Mouse (Mus musculus): ENCODE measurements around the gene Gna14.
A peak's percentile ranks its signal among the peaks of the same experiment; 100 is the strongest.

Gna14 gene

DNA sequence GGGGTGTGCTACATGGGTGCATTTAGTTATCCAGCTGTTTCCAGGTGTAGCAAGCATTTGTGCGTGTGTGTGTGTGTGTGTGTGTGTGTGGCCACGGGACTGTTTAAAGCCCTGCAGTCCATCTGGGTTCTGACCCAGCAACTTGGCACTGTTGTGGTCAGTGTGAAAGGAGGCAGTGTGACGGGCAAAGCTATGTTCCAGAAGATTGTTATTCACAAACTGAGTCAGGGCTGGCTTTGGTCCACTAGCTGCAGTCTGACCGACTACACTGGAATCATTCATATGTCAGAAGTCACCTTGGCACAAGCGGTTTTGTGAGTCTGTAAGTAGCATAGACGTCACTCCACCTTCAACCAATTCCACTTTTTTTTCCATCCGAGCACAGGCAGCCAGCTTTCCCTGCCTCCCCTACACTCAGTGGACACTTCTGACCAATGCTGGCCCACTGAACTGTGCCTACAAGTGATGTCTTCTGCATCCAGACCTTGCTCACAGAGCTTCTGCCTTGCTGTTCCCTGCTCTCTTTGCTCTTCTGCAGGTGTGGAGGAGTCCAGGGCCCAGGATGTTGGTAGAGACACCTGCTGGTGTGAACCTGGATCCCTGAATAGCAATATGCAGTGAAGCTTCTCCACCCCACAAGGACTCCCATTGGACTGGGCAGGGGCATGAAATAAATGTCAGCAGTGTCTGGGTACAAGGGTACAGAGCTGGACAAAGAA lies 157.9 kb downstream of the Gna14 start:
- DNase-seq (ENCODE audit: low spot score in 2 of 2) = no peak

DNA sequence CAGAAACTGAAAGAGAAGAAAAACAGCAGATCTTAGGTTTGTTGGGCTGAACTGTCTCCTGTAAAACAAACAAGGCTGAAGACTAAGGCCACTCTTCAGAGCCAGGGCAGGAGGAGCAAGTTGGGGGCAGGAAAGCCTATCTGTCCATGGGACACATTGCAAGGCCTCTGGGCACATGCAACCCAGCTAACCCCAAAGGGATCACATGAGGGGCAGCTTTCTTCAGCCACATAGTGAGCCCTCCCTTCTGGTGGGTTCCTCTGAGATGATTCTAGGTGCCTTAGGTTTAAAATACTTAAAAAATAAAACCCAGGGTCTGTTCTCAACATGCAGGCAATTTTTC lies 158.4 kb downstream of the Gna14 start:
- no peak for DNase-seq (ENCODE audit: low spot score in 2 of 2)

- no peak for DNase-seq (ENCODE audit: low spot score in 2 of 2)
Observed at GRCm38 (mm10) chr19:16597216-16597615, 161.7 kb downstream of the Gna14 start.

GRCm38 (mm10) chr19:16598653-16599297 lies 163.2 kb downstream of the Gna14 start:
- no peak for DNase-seq (ENCODE audit: low spot score in 2 of 2)

DNA sequence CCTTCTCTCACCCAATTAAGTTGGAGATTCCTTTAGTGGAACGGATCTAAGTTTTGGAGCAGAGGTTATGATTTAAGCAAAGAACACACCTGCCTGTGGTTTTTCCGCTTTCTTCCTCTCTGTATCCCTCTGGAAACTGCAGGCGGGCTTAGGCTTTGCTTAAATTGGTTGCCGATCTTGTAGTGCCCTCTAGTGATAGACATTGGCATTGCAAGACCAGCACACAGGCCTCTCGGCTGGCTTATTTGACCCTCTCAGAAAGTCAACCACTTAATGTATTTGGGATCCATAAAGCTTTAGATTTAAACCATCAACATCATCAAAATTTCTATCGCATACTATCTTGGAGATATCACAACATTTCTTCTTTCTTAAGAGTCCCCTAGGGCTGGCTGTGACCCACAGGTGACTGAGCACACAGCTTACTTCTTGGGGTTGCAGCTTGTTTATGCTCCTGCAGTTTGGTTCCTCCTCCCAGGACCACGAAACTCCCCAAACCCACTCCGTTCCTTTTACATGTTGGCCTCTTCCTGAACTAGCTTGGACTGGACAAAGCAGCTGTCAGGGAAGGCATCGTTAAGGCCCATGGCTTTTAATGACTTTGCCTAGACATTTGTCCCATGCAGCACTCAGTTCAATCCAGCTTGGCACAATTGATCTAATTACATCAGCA lies 163.9 kb downstream of the Gna14 start:
- peak; percentile 48 to 59 for DNase-seq (ENCODE audit: low spot score in 2 of 2)

GRCm38 (mm10) chr19:16602026-16602425 lies 166.5 kb downstream of the Gna14 start:
- DNase-seq (ENCODE audit: low spot score in 2 of 2) = no peak

DNA sequence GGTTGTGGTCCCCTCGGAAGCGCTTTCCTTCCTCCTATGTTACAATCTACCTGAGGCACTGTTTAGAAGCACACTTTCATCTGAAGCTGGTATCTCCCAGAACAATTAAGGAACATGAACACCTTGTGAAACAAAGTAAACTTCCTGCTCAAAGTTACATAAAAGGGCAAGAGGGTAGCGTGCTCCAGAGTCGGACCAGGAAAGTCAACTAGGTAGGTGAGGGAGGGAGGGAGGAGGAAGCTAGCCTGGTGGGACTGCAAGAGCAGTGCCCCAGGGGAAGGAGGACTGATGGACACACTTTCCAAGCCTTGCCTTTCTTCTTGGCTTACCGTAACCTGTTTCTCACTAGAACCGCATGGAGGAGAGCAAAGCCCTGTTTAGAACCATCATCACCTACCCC lies 172.1 kb downstream of the Gna14 start:
- DNase-seq (ENCODE audit: low spot score in 2 of 2) = no peak

DNA sequence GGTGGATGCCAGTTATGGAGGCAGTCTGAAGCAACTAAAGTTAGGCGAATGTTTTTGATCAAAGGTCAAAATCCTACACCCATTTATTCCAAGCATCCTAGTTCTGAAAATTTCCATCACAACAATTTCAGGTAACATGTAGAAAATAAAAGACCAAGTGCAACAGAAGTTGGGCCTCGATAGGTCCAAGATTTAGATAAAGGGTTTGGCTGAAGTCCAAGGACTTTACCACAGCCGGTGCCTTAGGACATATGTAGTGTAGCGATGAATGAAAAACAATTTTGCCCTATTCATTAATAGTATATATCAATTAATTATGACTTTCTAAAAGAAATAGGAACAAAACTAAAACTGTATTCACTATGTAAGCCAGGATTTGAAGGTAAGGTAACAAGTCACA lies 187.6 kb downstream of the Gna14 start:
- no peak for DNase-seq (ENCODE audit: low spot score in 2 of 2)

- no peak for DNase-seq (ENCODE audit: low spot score in 2 of 2)
Observed at GRCm38 (mm10) chr19:16624994-16625393, 189.4 kb downstream of the Gna14 start.

DNA sequence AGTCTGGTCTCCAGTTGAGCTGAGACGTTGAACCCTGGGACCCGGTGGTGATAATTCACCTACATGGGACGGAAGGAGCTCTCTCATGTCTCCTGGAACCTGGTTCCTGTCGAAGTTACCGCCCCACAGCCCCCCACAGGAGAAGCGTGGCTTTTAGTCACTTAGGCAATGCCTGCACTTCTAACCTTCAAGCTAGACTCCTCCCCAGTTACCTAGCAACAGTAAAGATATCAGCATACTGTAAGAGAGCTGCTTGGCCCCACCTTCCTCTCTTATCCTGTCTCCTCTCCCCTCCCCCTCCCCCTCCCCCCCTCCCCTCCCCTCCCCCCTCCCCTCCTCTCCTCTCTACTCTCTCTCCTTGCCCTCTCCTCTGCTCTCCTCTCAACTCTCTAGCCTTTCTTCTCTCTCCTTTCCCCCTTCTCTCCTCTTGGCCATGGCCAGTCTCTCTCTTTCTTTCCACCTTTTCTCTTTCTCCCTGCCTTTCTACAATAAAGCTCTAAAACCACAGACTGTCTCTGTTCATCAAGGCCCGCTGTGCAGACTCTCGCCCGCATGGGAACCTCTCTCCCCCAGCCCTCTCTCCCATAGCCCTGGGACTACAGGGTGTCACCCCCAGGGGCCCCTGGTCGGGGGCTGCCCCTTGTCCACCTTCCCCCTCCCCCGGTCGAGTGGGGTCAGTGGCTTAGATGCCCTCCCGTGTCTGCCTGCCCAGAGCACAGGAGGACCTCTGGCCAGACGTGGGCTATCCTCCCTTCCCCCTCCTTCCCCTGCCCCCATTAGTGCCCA lies 190.2 kb downstream of the Gna14 start:
- DNase-seq (ENCODE audit: low spot score in 2 of 2) = no peak
